Mouse (Mus musculus) forebrain, embryonic 16.5 days (tissue): ENCODE measurements around the gene Strn. TPM values are rescaled to one million over a fixed set of nuclear protein-coding genes. Genes with fewer than 3 reads are reported as not detected.

Experiments
- ATAC-seq: fragments of 200-750 bp; cut with Nextera tagmentation; 2 replicates; pipeline ENCODE4 v1.8.0; 2017; ENCODE audit warnings: mild to moderate bottlenecking, moderate library complexity
- H3K27ac ChIP-seq: fragments of 300-500 bp; sonication (generic); 2 replicates; pipeline ENCODE4 v1.5.1; 2014; ENCODE audit warnings: low read length, control low read depth
- H3K27me3 ChIP-seq: fragments of 300-500 bp; sonication (generic); replicated peaks from 2 replicates; pipeline ENCODE4 v1.6.1; 2014; ENCODE audit warnings: low read length; ENCODE audit not compliant: control insufficient read depth, insufficient read depth
- H3K36me3 ChIP-seq: fragments of 300-500 bp; sonication (generic); 2 replicates; pipeline ENCODE4 v1.6.1; 2014; ENCODE audit not compliant: control insufficient read depth, insufficient read depth
- H3K4me1 ChIP-seq: fragments of 300-500 bp; sonication (generic); replicated peaks from 2 replicates; pipeline ENCODE4 v1.6.1; 2014; ENCODE audit warnings: low read length; ENCODE audit not compliant: control insufficient read depth, insufficient read depth
- H3K4me2 ChIP-seq: fragments of 300-500 bp; sonication (generic); 2 replicates; pipeline ENCODE4 v1.6.1; 2014; ENCODE audit warnings: mild to moderate bottlenecking, low read length, control low read depth
- H3K4me3 ChIP-seq: fragments of 300-500 bp; sonication (generic); replicated peaks from 2 replicates; pipeline ENCODE4 v1.5.1; 2014; ENCODE audit warnings: mild to moderate bottlenecking, low read length, control low read depth
- H3K9ac ChIP-seq: fragments of 300-500 bp; sonication (generic); replicated peaks from 2 replicates; pipeline ENCODE4 v1.6.1; 2014; ENCODE audit warnings: low read depth, low read length, control low read depth
- H3K9me3 ChIP-seq: fragments of 300-500 bp; sonication (generic); 2 replicates; pipeline ENCODE4 v1.6.1; 2016; ENCODE audit warnings: low read length; ENCODE audit not compliant: control insufficient read depth
- WGBS: fragments of 180-500 bp; shearing (Covaris S2); extraction: QIAGEN DNeasy Blood & Tissue Kit; methylation state at CpG from one replicate; pipeline ENCODE4 v1.1.7; 2014; 5-methylcytosine and 5-hydroxymethylcytosine counted together
- polyA plus RNA-seq: library from polyadenylated mRNA; unstranded; fragments of >200 nt; fragmentation: Nextera tagmentation; extraction: Ambion mirVana; gene quantifications from 2 replicates; pipeline ENCODE4 v1.2.1, GENCODE M21; 2015

The Strn gene
- polyA plus RNA-seq, result 6.1 and 6.4 TPM in 2 replicates

GRCm38 (mm10) chr17:78737096-78737495, at the start of gene Strn:
Gene Strn (minus strand): TSS chr17:78737196.
- Histone ChIP-seq H3K36me3 (no peaks in the 10 kb centered on the region), H3K4me1 (peaks cover 14% of the 10 kb centered on the region), H3K4me3 (peak within 1 kb of the TSS; percentile 98), H3K4me2 (peak within 1 kb of the TSS; percentile 86), H3K9ac (peak within 1 kb of the TSS; percentile 97), H3K27me3 (no peaks in the 10 kb centered on the region), H3K9me3 (no peaks in the 10 kb centered on the region), H3K27ac (peak within 1 kb of the TSS; percentile 80)
- WGBS, result 48% methylated on average over 4 of the region's 4 CpGs
- no peak for ATAC-seq

- no peak overlapping the region for H3K9ac ChIP-seq
- no peak for ATAC-seq
- no peak overlapping the region for H3K4me2 ChIP-seq
These were observed 41.8 kb upstream of the Strn start for GRCm38 (mm10) chr17:78778765-78779164.

GRCm38 (mm10) chr17:78772317-78772716, 35.3 kb upstream of the Strn start:
- H3K27ac ChIP-seq, result no peak overlapping the region
- 92% methylated on average over 2 of the region's 2 CpGs for WGBS
- no peaks in the 10 kb centered on the region for H3K4me1 ChIP-seq
- no peaks in the 10 kb centered on the region for H3K9me3 ChIP-seq
- H3K36me3 ChIP-seq, result peaks cover 11% of the 10 kb centered on the region
- H3K27me3 ChIP-seq, result no peaks in the 10 kb centered on the region
- ATAC-seq, result no peak
- H3K9ac ChIP-seq, result no peak overlapping the region
- no peak overlapping the region for H3K4me3 ChIP-seq
- H3K4me2 ChIP-seq, result no peak overlapping the region

More at GRCm38 (mm10) chr17:78778765-78779164, 41.8 kb upstream of the Strn start:
- no peaks in the 10 kb centered on the region for H3K9me3 ChIP-seq
- no peaks in the 10 kb centered on the region for H3K27me3 ChIP-seq
- H3K4me3 ChIP-seq, result no peak overlapping the region
- 94% methylated on average over 1 of the region's 1 CpGs for WGBS
- no peak overlapping the region for H3K27ac ChIP-seq
- H3K36me3 ChIP-seq, result peaks cover 2% of the 10 kb centered on the region
- no peaks in the 10 kb centered on the region for H3K4me1 ChIP-seq

- Histone ChIP-seq H3K9ac (no peak overlapping the region), H3K27ac (no peak overlapping the region), H3K4me2 (no peak overlapping the region), H3K27me3 (no peaks in the 10 kb centered on the region), H3K9me3 (no peaks in the 10 kb centered on the region), H3K36me3 (peaks cover 15% of the 10 kb centered on the region), H3K4me1 (no peaks in the 10 kb centered on the region), H3K4me3 (no peak overlapping the region)
- no peak for ATAC-seq
- WGBS, result 81% methylated on average over 7 of the region's 7 CpGs
These were observed 33.9 kb upstream of the Strn start for GRCm38 (mm10) chr17:78770932-78771331.

- WGBS, result 83% methylated on average over 3 of the region's 3 CpGs
- no peaks in the 10 kb centered on the region for H3K4me1 ChIP-seq
- no peak overlapping the region for H3K9ac ChIP-seq
- no peak for ATAC-seq
- no peak overlapping the region for H3K4me3 ChIP-seq
- H3K4me2 ChIP-seq, result no peak overlapping the region
- H3K27ac ChIP-seq, result no peak overlapping the region
- H3K27me3 ChIP-seq, result no peaks in the 10 kb centered on the region
- peaks cover 21% of the 10 kb centered on the region for H3K36me3 ChIP-seq
- H3K9me3 ChIP-seq, result no peaks in the 10 kb centered on the region
These were observed 32.3 kb upstream of the Strn start for GRCm38 (mm10) chr17:78769341-78769740.

GRCm38 (mm10) chr17:78768937-78769336, 31.9 kb upstream of the Strn start:
- no peaks in the 10 kb centered on the region for H3K4me1 ChIP-seq
- no peak for ATAC-seq
- 80% methylated on average over 2 of the region's 2 CpGs for WGBS

GRCm38 (mm10) chr17:78767546-78767945, 30.6 kb upstream of the Strn start:
- peaks cover 21% of the 10 kb centered on the region for H3K36me3 ChIP-seq
- H3K4me3 ChIP-seq, result no peak overlapping the region
- H3K4me2 ChIP-seq, result no peak overlapping the region
- 80% methylated on average over 8 of the region's 8 CpGs for WGBS
- H3K9me3 ChIP-seq, result no peaks in the 10 kb centered on the region
- ATAC-seq, result no peak
- H3K27ac ChIP-seq, result no peak overlapping the region
- no peak overlapping the region for H3K9ac ChIP-seq
- no peaks in the 10 kb centered on the region for H3K4me1 ChIP-seq
- H3K27me3 ChIP-seq, result no peaks in the 10 kb centered on the region

More at GRCm38 (mm10) chr17:78768937-78769336, 31.9 kb upstream of the Strn start:
- Histone ChIP-seq H3K4me2 (no peak overlapping the region), H3K27ac (no peak overlapping the region), H3K9ac (no peak overlapping the region), H3K9me3 (no peaks in the 10 kb centered on the region), H3K4me3 (no peak overlapping the region), H3K27me3 (no peaks in the 10 kb centered on the region), H3K36me3 (peaks cover 25% of the 10 kb centered on the region)

GRCm38 (mm10) chr17:78766084-78766483, 29.1 kb upstream of the Strn start:
- H3K27ac ChIP-seq, result no peak overlapping the region
- no peaks in the 10 kb centered on the region for H3K27me3 ChIP-seq
- no peaks in the 10 kb centered on the region for H3K9me3 ChIP-seq
- no peak overlapping the region for H3K4me3 ChIP-seq
- no peak overlapping the region for H3K9ac ChIP-seq
- ATAC-seq, result no peak
- 87% methylated on average over 7 of the region's 7 CpGs for WGBS
- H3K36me3 ChIP-seq, result peaks cover 19% of the 10 kb centered on the region
- H3K4me2 ChIP-seq, result no peak overlapping the region
- H3K4me1 ChIP-seq, result no peaks in the 10 kb centered on the region

- Histone ChIP-seq H3K27ac (no peak overlapping the region), H3K9ac (no peak overlapping the region), H3K4me2 (no peak overlapping the region), H3K36me3 (peaks cover 22% of the 10 kb centered on the region), H3K4me3 (no peak overlapping the region), H3K27me3 (no peaks in the 10 kb centered on the region), H3K4me1 (no peaks in the 10 kb centered on the region), H3K9me3 (no peaks in the 10 kb centered on the region)
- WGBS, result 94% methylated on average over 5 of the region's 5 CpGs
- ATAC-seq, result no peak
These were observed 26.3 kb upstream of the Strn start for GRCm38 (mm10) chr17:78763272-78763671.
